Mouse (Mus musculus) lung, postnatal 25 days (tissue): ENCODE data around the gene Pdcd5.

Experiments
- DNase-seq: peaks from one replicate; pipeline ENCODE4 v3.0.0; 2022; ENCODE audit warnings: low spot score

Gene Pdcd5

GRCm38 (mm10) chr7:35647101-35647698, at the start of gene Pdcd5:
Gene Pdcd5, minus strand, starts transcription at chr7:35647521.
- peak; percentile 95 for DNase-seq

- no peak for DNase-seq
These were observed 45.3 kb upstream of the Pdcd5 start for GRCm38 (mm10) chr7:35692641-35693040.

- no peak for DNase-seq
These were observed 44.8 kb upstream of the Pdcd5 start for GRCm38 (mm10) chr7:35692117-35692516.

DNA sequence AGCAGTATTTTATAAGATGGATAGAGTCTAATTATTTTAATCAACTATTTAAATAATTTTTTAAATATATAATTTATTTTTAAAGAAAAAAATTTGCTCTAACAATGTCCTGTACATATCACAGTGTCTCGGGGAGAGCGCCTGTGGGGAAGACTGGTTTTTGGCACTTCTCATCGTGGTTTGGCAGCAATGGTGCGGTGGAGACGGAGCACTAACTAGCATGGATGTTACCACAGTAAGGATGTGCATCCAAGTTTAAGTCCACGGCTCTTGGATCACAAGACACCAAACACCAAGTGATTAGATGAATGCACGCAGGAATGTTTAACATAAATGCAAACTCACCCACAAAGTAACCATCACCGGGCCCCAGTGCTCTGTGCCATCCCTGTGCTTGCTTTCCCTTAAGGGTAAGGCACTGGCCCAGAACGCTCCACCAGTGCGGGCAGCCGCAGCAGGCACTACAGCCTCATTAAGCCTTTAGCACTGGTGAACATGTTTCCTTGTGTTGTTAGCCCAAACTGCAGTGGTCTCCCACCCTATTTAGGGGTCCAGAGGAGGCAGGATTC, 41.5 kb upstream of the Pdcd5 start:
- no peak for DNase-seq

GRCm38 (mm10) chr7:35688276-35688675, 41.0 kb upstream of the Pdcd5 start:
- no peak for DNase-seq

- DNase-seq = peak; percentile 41
These were observed 39.9 kb upstream of the Pdcd5 start for GRCm38 (mm10) chr7:35687229-35687628.

DNA sequence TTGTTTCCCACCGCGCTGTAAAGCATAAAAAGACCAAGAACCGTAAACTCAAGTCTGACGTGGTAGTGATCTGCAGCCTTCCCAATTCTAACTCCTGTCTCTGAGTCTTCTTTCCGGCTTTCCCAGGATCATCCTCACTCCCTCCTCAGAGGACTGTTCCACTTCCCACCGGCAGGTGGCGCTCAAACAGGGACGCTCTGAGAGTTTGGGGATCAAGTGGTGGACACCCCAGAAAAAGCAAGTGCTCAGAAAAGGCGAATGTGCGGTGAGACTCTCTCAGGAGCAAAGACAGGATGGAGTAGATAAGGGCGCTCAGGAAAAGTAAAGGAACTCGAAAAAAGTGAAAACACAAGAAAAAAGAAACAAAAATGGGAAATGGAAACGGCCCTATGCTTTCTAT, 39.4 kb upstream of the Pdcd5 start:
- peak; percentile 47 for DNase-seq

DNA sequence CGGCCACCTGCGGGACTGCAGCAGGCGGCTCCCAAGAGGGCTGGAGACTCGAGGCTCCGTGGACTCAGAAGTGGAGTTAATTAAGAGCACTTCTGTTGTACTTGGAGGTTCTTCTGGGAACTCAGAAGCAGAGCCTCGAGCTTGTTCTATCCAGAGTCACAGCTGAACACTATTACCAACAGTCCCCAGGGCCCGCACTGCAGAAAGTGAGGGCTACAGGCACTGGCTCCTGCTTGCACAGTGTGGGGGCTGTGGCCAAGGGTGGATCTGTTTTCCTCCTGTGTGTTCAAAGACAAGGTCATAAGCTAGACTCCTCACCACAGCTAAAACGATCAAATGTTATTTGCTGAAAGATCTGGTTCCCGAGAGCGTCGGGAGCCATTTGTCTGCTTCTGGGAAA, 38.9 kb upstream of the Pdcd5 start:
- peak; percentile 30 for DNase-seq

- no peak for DNase-seq
These were observed 36.2 kb upstream of the Pdcd5 start for GRCm38 (mm10) chr7:35683409-35684122.

DNA sequence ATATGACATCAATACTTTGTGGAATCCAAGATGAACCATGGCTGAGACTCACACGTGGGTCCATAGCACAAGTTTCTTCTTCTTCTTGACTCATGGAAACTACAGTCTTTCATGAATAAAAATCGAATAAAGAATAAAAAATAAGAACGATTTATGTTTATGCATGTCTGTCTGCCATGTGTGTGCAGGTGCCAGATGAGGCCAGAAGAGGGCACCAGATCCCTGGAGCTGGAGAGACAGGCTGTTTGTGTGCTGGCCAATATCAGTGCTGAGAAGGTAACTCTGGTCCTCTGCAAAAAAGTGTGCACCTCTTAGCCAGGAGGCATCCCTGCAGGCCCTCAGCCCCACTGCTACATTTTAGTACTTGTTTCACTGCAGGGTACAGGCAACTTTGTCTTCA, 34.2 kb upstream of the Pdcd5 start:
- DNase-seq = no peak

DNA sequence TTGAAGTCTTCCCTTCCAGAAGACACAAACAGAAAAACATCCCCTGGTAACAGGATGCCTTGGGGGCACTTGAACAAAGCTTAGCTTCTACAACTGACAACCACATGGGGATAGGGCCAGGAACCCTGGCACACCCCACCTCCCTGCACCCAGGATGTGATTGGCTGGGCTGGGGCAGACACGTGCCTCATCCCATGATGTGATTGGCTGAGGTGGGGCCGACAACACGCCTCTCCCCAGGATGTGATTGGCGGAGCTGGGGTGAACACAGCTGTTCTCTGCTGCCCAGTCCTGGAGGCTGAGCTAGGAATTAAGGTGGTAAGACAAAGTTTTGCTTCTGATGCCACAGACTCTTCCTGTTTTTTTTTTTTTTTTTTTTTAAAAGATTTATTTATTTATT, 31.7 kb upstream of the Pdcd5 start:
- no peak for DNase-seq

GRCm38 (mm10) chr7:35668066-35669041, 21.0 kb upstream of the Pdcd5 start:
- no peak for DNase-seq

DNA sequence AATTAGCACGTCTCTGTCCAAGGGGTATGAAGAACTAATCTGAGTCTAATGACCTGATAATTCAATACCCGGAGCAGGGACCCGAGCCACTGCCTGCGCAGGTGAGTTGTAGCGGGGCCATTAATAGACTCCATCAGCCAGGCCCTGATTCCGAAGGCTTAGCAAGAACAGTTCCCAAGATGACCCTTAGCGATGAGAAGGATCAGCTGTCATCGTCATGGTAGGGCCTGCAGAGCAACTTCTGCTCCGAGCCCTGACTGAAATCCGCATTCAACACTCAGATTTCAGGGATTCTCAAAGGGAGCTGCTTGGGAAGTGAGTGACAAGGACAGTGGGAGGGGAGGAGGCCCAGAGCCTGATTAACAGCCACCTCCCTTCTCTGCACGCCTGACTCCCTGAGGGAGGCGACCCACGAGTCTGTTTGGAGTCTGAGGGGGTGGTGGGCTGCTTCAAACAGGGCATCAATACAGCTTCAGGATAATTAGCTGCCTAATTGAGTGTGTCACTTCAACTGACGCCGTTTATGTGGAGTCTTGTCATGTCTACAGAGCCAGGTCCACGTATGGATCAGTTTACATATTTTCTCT, 16.6 kb upstream of the Pdcd5 start:
- no peak for DNase-seq

GRCm38 (mm10) chr7:35659173-35659572, 11.9 kb upstream of the Pdcd5 start:
- DNase-seq = no peak

- DNase-seq = no peak
These were observed 10.5 kb upstream of the Pdcd5 start for GRCm38 (mm10) chr7:35657829-35658228.

- DNase-seq = no peak
These were observed 4.4 kb upstream of the Pdcd5 start for GRCm38 (mm10) chr7:35651583-35652270.

DNA sequence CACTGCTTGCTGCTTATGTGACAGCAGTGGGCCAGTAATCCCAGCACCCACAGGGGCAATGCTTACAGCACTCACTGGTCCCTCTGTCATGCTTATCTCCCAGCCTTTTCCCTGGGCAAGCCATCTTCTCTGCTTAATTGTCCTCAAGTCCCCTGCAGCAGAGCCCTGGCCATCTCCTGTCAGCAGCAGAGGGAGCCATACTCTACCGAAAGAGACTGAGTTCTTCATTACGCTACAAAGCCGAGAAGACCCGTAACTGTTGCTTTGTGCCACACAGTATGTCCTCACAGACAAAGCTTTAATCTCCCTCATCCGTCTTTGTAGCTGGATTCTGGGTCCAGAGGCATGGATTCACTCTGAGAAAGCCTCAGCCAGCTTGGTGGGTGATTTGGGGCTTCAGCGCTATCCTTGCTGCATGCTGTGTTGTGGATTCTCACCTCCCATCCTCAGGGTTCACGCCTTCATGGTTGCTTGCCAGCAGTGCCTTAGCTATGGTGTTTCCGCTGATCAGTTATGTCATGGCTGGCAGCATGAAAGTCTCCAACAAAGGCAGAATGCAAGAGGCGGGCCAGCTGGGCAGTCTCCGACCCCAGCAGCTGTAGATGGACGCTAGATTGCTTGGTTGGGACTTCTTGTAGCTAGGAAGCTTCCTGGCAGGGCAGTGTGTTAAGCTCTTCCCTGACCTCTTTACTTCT, 3.5 kb upstream of the Pdcd5 start:
- no peak for DNase-seq

- peak; percentile 44 for DNase-seq
These were observed 1.8 kb upstream of the Pdcd5 start for GRCm38 (mm10) chr7:35649071-35649470.

- no peak for DNase-seq
These were observed 1.1 kb upstream of the Pdcd5 start for GRCm38 (mm10) chr7:35648239-35649069.
